Mouse (Mus musculus) midbrain, embryonic 12.5 days (tissue): ENCODE results near the gene Myl7. TPM values are rescaled to one million over a fixed set of nuclear protein-coding genes. Genes with fewer than 3 reads are reported as not detected.
"Not testable (repeated sequence)": the region's sequence is repeated elsewhere in the genome, so short reads cannot be mapped to it uniquely, and the experiment has no call there.

Source experiments
- ATAC-seq: fragments of 200-750 bp; cut with Nextera tagmentation; 2 replicates; pipeline ENCODE4 v1.8.0; 2017; ENCODE audit warnings: low read depth, moderate TSS enrichment, moderate library complexity; ENCODE audit not compliant: low FRiP score
- H3K27ac ChIP-seq: fragments of 300-500 bp; sonication (generic); replicated peaks from 2 replicates; pipeline ENCODE4 v1.5.1; 2016; ENCODE audit warnings: mild to moderate bottlenecking
- H3K27me3 ChIP-seq: fragments of 300-500 bp; sonication (generic); 2 replicates; pipeline ENCODE4 v1.6.1; 2016; ENCODE audit warnings: mild to moderate bottlenecking
- H3K36me3 ChIP-seq: fragments of 300-500 bp; sonication (generic); 2 replicates; pipeline ENCODE4 v1.6.1; 2016
- H3K4me1 ChIP-seq: fragments of 300-500 bp; sonication (generic); 2 replicates; pipeline ENCODE4 v1.6.1; 2016
- H3K4me2 ChIP-seq: fragments of 300-500 bp; sonication (generic); replicated peaks from 2 replicates; pipeline ENCODE4 v1.6.1; 2016; ENCODE audit warnings: mild to moderate bottlenecking, moderate library complexity
- H3K4me3 ChIP-seq: fragments of 300-500 bp; sonication (generic); 2 replicates; pipeline ENCODE4 v1.5.1; 2016; ENCODE audit warnings: mild to moderate bottlenecking
- H3K9ac ChIP-seq: fragments of 300-500 bp; sonication (generic); replicated peaks from 2 replicates; pipeline ENCODE4 v1.6.1; 2016; ENCODE audit warnings: mild to moderate bottlenecking, moderate library complexity
- H3K9me3 ChIP-seq: fragments of 300-500 bp; sonication (generic); 2 replicates; pipeline ENCODE4 v1.6.1; 2016; ENCODE audit warnings: mild to moderate bottlenecking
- WGBS: fragments of 180-500 bp; shearing (Covaris S2); methylation state at CpG from one replicate; pipeline ENCODE4 v1.1.7; 2016; 5-methylcytosine and 5-hydroxymethylcytosine counted together
- polyA plus RNA-seq: library from polyadenylated mRNA; unstranded; fragments of >200 nt; fragmentation: Nextera tagmentation; extraction: Ambion mirVana; gene quantifications from 2 replicates; pipeline ENCODE4 v1.2.1, GENCODE M21; 2016

Gene Myl7
- 1.2 and 1.4 TPM in 2 replicates for polyA plus RNA-seq

GRCm38 (mm10) chr11:5898531-5898930 is at the start of gene Myl7:
Gene Myl7 (minus strand): TSS chr11:5898782.
- no peak for ATAC-seq
- H3K4me2 ChIP-seq, result peak within 1 kb of the TSS; percentile 17; the same call in 1 of the 2 replicates
- H3K36me3 ChIP-seq, result no peaks in the 10 kb centered on the region
- H3K4me1 ChIP-seq, result peaks cover 29% of the 10 kb centered on the region
- no peak within 1 kb of the TSS for H3K4me3 ChIP-seq
- no peak within 1 kb of the TSS for H3K9ac ChIP-seq
- WGBS, result 66% methylated on average over 5 of the region's 5 CpGs
- H3K9me3 ChIP-seq, result no peaks in the 10 kb centered on the region
- peaks cover 64% of the 10 kb centered on the region for H3K27me3 ChIP-seq
- no peak within 1 kb of the TSS for H3K27ac ChIP-seq

- no peak overlapping the region for H3K4me3 ChIP-seq
- H3K9ac ChIP-seq, result no peak overlapping the region
- no peaks in the 10 kb centered on the region for H3K36me3 ChIP-seq
- H3K27me3 ChIP-seq, result no peaks in the 10 kb centered on the region
- H3K27ac ChIP-seq, result no peak overlapping the region
- peaks cover 8% of the 10 kb centered on the region for H3K4me1 ChIP-seq
- H3K4me2 ChIP-seq, result no peak overlapping the region
- no peaks in the 10 kb centered on the region for H3K9me3 ChIP-seq
- 73% methylated on average over 4 of the region's 4 CpGs for WGBS
- ATAC-seq, result no peak
Measured at GRCm38 (mm10) chr11:5947796-5948195, 49.2 kb upstream of the Myl7 start.

GRCm38 (mm10) chr11:5945096-5945495 is 46.5 kb upstream of the Myl7 start:
- H3K4me3 ChIP-seq, result no peak overlapping the region
- H3K9me3 ChIP-seq, result no peaks in the 10 kb centered on the region
- WGBS, result 85% methylated on average over 2 of the region's 2 CpGs
- H3K4me1 ChIP-seq, result peaks cover 7% of the 10 kb centered on the region
- H3K4me2 ChIP-seq, result no peak overlapping the region
- ATAC-seq, result no peak
- no peak overlapping the region for H3K9ac ChIP-seq
- no peak overlapping the region for H3K27ac ChIP-seq
- no peaks in the 10 kb centered on the region for H3K27me3 ChIP-seq
- H3K36me3 ChIP-seq, result no peaks in the 10 kb centered on the region

- H3K27me3 ChIP-seq, result no peaks in the 10 kb centered on the region
- no peak overlapping the region for H3K27ac ChIP-seq
- 64% methylated on average over 6 of the region's 6 CpGs for WGBS
- H3K36me3 ChIP-seq, result no peaks in the 10 kb centered on the region
- no peak overlapping the region for H3K9ac ChIP-seq
- H3K4me2 ChIP-seq, result no peak overlapping the region
- no peak overlapping the region for H3K4me3 ChIP-seq
- H3K9me3 ChIP-seq, result no peaks in the 10 kb centered on the region
- no peaks in the 10 kb centered on the region for H3K4me1 ChIP-seq
- ATAC-seq, result no peak
Measured at GRCm38 (mm10) chr11:5942966-5943365, 44.4 kb upstream of the Myl7 start.

GRCm38 (mm10) chr11:5934531-5934930 is 35.9 kb upstream of the Myl7 start:
- not testable (repeated sequence) for H3K4me1 ChIP-seq, H3K9me3 ChIP-seq, H3K9ac ChIP-seq, H3K36me3 ChIP-seq, H3K4me3 ChIP-seq, ATAC-seq, H3K27ac ChIP-seq, H3K27me3 ChIP-seq, H3K4me2 ChIP-seq
- 95% methylated on average over 11 of the region's 11 CpGs for WGBS

- not testable (repeated sequence) for H3K27ac ChIP-seq, H3K4me1 ChIP-seq, H3K9ac ChIP-seq, H3K4me2 ChIP-seq, ATAC-seq, H3K4me3 ChIP-seq, H3K36me3 ChIP-seq, H3K9me3 ChIP-seq, H3K27me3 ChIP-seq
- WGBS, result 87% methylated on average over 6 of the region's 6 CpGs
Measured at GRCm38 (mm10) chr11:5931947-5932346, 33.4 kb upstream of the Myl7 start.

GRCm38 (mm10) chr11:5930578-5930977 is 32.0 kb upstream of the Myl7 start:
- H3K4me3 ChIP-seq, result no peak overlapping the region
- no peak overlapping the region for H3K9ac ChIP-seq
- no peak overlapping the region for H3K27ac ChIP-seq
- no peak for ATAC-seq
- WGBS, result 58% methylated on average over 1 of the region's 1 CpGs
- H3K27me3 ChIP-seq, result no peaks in the 10 kb centered on the region
- no peaks in the 10 kb centered on the region for H3K4me1 ChIP-seq
- no peak overlapping the region for H3K4me2 ChIP-seq
- H3K36me3 ChIP-seq, result no peaks in the 10 kb centered on the region
- H3K9me3 ChIP-seq, result no peaks in the 10 kb centered on the region

- no peaks in the 10 kb centered on the region for H3K27me3 ChIP-seq
- no peak for ATAC-seq
- 86% methylated on average over 3 of the region's 3 CpGs for WGBS
- H3K27ac ChIP-seq, result no peak overlapping the region
- no peaks in the 10 kb centered on the region for H3K4me1 ChIP-seq
- no peak overlapping the region for H3K4me3 ChIP-seq
- H3K4me2 ChIP-seq, result no peak overlapping the region
- H3K36me3 ChIP-seq, result no peaks in the 10 kb centered on the region
- H3K9me3 ChIP-seq, result no peaks in the 10 kb centered on the region
- H3K9ac ChIP-seq, result no peak overlapping the region
Measured at GRCm38 (mm10) chr11:5926696-5927220, 28.2 kb upstream of the Myl7 start.

GRCm38 (mm10) chr11:5924699-5925098 is 26.1 kb upstream of the Myl7 start:
- no peaks in the 10 kb centered on the region for H3K36me3 ChIP-seq
- no peak for ATAC-seq
- no peaks in the 10 kb centered on the region for H3K9me3 ChIP-seq
- no peak overlapping the region for H3K4me3 ChIP-seq
- WGBS, result 66% methylated on average over 8 of the region's 8 CpGs
- no peaks in the 10 kb centered on the region for H3K4me1 ChIP-seq
- no peak overlapping the region for H3K4me2 ChIP-seq
- H3K9ac ChIP-seq, result no peak overlapping the region
- H3K27ac ChIP-seq, result no peak overlapping the region
- H3K27me3 ChIP-seq, result no peaks in the 10 kb centered on the region

- no peak overlapping the region for H3K4me2 ChIP-seq
- ATAC-seq, result no peak
- no peak overlapping the region for H3K9ac ChIP-seq
- no peak overlapping the region for H3K4me3 ChIP-seq
- H3K9me3 ChIP-seq, result no peaks in the 10 kb centered on the region
- H3K27me3 ChIP-seq, result no peaks in the 10 kb centered on the region
- no peaks in the 10 kb centered on the region for H3K4me1 ChIP-seq
- H3K36me3 ChIP-seq, result no peaks in the 10 kb centered on the region
- no peak overlapping the region for H3K27ac ChIP-seq
- WGBS, result 37% methylated on average over 17 of the region's 17 CpGs
Measured at GRCm38 (mm10) chr11:5920323-5920960, 21.9 kb upstream of the Myl7 start.

GRCm38 (mm10) chr11:5919606-5920005 is 21.0 kb upstream of the Myl7 start:
- H3K9me3 ChIP-seq, result no peaks in the 10 kb centered on the region
- H3K27ac ChIP-seq, result no peak overlapping the region
- WGBS, result 96% methylated on average over 4 of the region's 4 CpGs
- no peak overlapping the region for H3K4me2 ChIP-seq
- no peaks in the 10 kb centered on the region for H3K27me3 ChIP-seq
- H3K4me3 ChIP-seq, result no peak overlapping the region
- H3K9ac ChIP-seq, result no peak overlapping the region
- ATAC-seq, result no peak
- H3K36me3 ChIP-seq, result no peaks in the 10 kb centered on the region
- no peaks in the 10 kb centered on the region for H3K4me1 ChIP-seq

- Histone ChIP-seq H3K27ac (no peak overlapping the region), H3K4me2 (no peak overlapping the region), H3K9ac (no peak overlapping the region), H3K9me3 (no peaks in the 10 kb centered on the region), H3K4me1 (no peaks in the 10 kb centered on the region), H3K36me3 (no peaks in the 10 kb centered on the region), H3K27me3 (no peaks in the 10 kb centered on the region), H3K4me3 (no peak overlapping the region)
- WGBS, result 80% methylated on average over 2 of the region's 2 CpGs
- no peak for ATAC-seq
Measured at GRCm38 (mm10) chr11:5918111-5918510, 19.5 kb upstream of the Myl7 start.

GRCm38 (mm10) chr11:5916178-5916548 is 17.6 kb upstream of the Myl7 start:
- Histone ChIP-seq H3K36me3 (no peaks in the 10 kb centered on the region), H3K9ac (no peak overlapping the region), H3K27ac (no peak overlapping the region), H3K4me1 (no peaks in the 10 kb centered on the region), H3K27me3 (no peaks in the 10 kb centered on the region), H3K4me3 (no peak overlapping the region), H3K4me2 (no peak overlapping the region), H3K9me3 (no peaks in the 10 kb centered on the region)
- ATAC-seq, result no peak
- WGBS, result 77% methylated on average over 8 of the region's 8 CpGs
